Mouse (Mus musculus) C3H10T1/2 (cell line): ENCODE results near the gene Ulbp1. TPM values are rescaled to one million over a fixed set of nuclear protein-coding genes. Genes with fewer than 3 reads are reported as not detected.

Experiments used
- polyA plus RNA-seq, 2 experiments: library from polyadenylated mRNA; unstranded; fragments of >200 nt; fragmentation: generic; extraction: Trizol; gene quantifications; one replicate each; pipeline ENCODE4 v1.2.1; 2012; ENCODE audit warnings: missing spikeins in 2 of 2

The Ulbp1 gene
- under 1 TPM; 0.06 to 0.35 TPM for polyA plus RNA-seq

DNA sequence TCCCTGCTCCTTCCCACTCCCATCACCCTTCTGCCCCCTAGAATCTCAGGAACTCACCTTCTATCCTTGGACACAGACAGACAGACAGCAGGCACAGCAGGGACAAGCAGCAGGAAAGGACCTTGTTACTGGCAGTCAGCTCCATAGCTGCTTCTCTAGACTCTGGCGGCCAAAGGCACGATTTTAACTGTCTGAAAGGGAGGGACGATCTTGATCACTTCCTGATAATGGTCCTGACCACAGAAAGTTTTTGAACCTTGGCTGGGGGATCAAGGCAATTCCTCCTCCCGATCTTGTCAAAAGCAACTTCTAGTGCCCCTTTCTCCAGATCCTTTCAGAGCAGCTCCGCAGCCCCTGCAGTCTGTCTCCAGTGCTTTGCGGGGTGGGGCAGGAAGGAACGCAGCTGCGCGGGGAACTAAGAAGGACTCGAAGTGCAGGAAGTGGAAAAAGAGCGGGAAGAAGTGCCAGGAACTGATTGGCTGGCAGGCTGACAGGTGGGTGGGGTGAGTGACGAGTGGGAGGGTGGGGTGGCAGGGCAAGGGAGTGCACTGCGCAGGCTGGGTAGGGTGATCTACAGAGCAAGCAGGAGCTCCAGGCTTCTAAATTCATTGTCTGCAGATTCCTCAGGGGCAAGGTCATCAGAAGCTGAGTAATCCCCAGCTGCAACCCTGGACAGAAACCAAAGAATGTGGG, at the start of gene Ulbp1:
Gene Ulbp1, minus strand, starts transcription at position 442 of the 693 bp plus-strand sequence.

Other genes with a start within 250 kb of the Ulbp1 start
- 1 to 10 TPM in 1 of 2 experiments, under 1 TPM in 1; 0.75 to 6.1 TPM for gene Lrp11, start 116.2 kb upstream of the Ulbp1 start, polyA plus RNA-seq
- 10 to 100 TPM in 1 of 2 experiments, 1 to 10 TPM in 1; 9.6 to 16.3 TPM for gene Nup43, start 193.9 kb upstream of the Ulbp1 start, polyA plus RNA-seq
- gene Pcmt1, start 207.5 kb upstream of the Ulbp1 start, polyA plus RNA-seq: 10 to 100 TPM; 22.8 to 60.3 TPM
- gene Lats1, start 207.6 kb upstream of the Ulbp1 start, polyA plus RNA-seq: 1 to 10 TPM in 1 of 2 experiments, under 1 TPM in 1; 0.54 to 4.5 TPM